Mouse (Mus musculus): ENCODE data around the gene Cpa2. TPM values are rescaled to one million over a fixed set of nuclear protein-coding genes. Genes with fewer than 3 reads are reported as not detected.

Cpa2 gene
- polyA plus RNA-seq, 1 experiment from 2014 or later: 8.7 TPM

GRCm38 (mm10) chr6:30604342-30604867 lies 63.0 kb downstream of the Cpa2 start:
- WGBS: 79% methylated on average over 7 of the region's 7 CpGs
- H3K4me3 ChIP-seq (replicated peaks; ENCODE audit: low read depth, low read length): no peak overlapping the region
- no peak overlapping the region for H3K27ac ChIP-seq (replicated peaks; ENCODE audit: low read depth, low read length)
- no peaks in the 10 kb centered on the region for H3K4me1 ChIP-seq (ENCODE audit: control insufficient read depth, insufficient read depth, low read length)
- no peak overlapping the region for H3K9ac ChIP-seq (replicated peaks; ENCODE audit: low read length)
- H3K4me2 ChIP-seq (ENCODE audit: low read length): no peak overlapping the region
- H3K27me3 ChIP-seq (ENCODE audit: control insufficient read depth, insufficient read depth, low read length): no peaks in the 10 kb centered on the region
- DNase-seq (no peak), ATAC-seq (ENCODE audit: low FRiP score, low TSS enrichment) (no peak)
- H3K9me3 ChIP-seq (ENCODE audit: control insufficient read depth, low read length): no peaks in the 10 kb centered on the region
- no peaks in the 10 kb centered on the region for H3K36me3 ChIP-seq (ENCODE audit: control insufficient read depth, insufficient read depth, low read length)

- no peak for ATAC-seq (ENCODE audit: low FRiP score, low TSS enrichment)
- Histone ChIP-seq H3K4me3 (replicated peaks; ENCODE audit: low read depth, low read length) (no peak overlapping the region), H3K9me3 (ENCODE audit: control insufficient read depth, low read length) (no peaks in the 10 kb centered on the region), H3K4me1 (ENCODE audit: control insufficient read depth, insufficient read depth, low read length) (no peaks in the 10 kb centered on the region), H3K9ac (replicated peaks; ENCODE audit: low read length) (no peak overlapping the region), H3K36me3 (ENCODE audit: control insufficient read depth, insufficient read depth, low read length) (no peaks in the 10 kb centered on the region), H3K27me3 (ENCODE audit: control insufficient read depth, insufficient read depth, low read length) (no peaks in the 10 kb centered on the region), H3K27ac (replicated peaks; ENCODE audit: low read depth, low read length) (no peak overlapping the region), H3K4me2 (ENCODE audit: low read length) (no peak overlapping the region)
- WGBS: 91% methylated on average over 4 of the region's 4 CpGs
- DNase-seq: no peak
These were observed 63.7 kb downstream of the Cpa2 start for GRCm38 (mm10) chr6:30605111-30605510.

GRCm38 (mm10) chr6:30605672-30606071 lies 64.3 kb downstream of the Cpa2 start:
- no peak overlapping the region for H3K4me3 ChIP-seq (replicated peaks; ENCODE audit: low read depth, low read length)
- H3K36me3 ChIP-seq (ENCODE audit: control insufficient read depth, insufficient read depth, low read length): no peaks in the 10 kb centered on the region
- no peaks in the 10 kb centered on the region for H3K4me1 ChIP-seq (ENCODE audit: control insufficient read depth, insufficient read depth, low read length)
- WGBS: 87% methylated on average over 5 of the region's 5 CpGs
- no peaks in the 10 kb centered on the region for H3K27me3 ChIP-seq (ENCODE audit: control insufficient read depth, insufficient read depth, low read length)
- ATAC-seq (ENCODE audit: low FRiP score, low TSS enrichment): no peak
- no peak overlapping the region for H3K9ac ChIP-seq (replicated peaks; ENCODE audit: low read length)
- H3K4me2 ChIP-seq (ENCODE audit: low read length): no peak overlapping the region
- no peak for DNase-seq
- no peaks in the 10 kb centered on the region for H3K9me3 ChIP-seq (ENCODE audit: control insufficient read depth, low read length)
- no peak overlapping the region for H3K27ac ChIP-seq (replicated peaks; ENCODE audit: low read depth, low read length)

- Histone ChIP-seq H3K36me3 (ENCODE audit: control insufficient read depth, insufficient read depth, low read length) (no peaks in the 10 kb centered on the region), H3K4me1 (ENCODE audit: control insufficient read depth, insufficient read depth, low read length) (peaks cover 13% of the 10 kb centered on the region), H3K4me3 (replicated peaks; ENCODE audit: low read depth, low read length) (no peak within 1 kb of the TSS), H3K4me2 (ENCODE audit: low read length) (no peak within 1 kb of the TSS), H3K9me3 (ENCODE audit: control insufficient read depth, low read length) (no peaks in the 10 kb centered on the region), H3K27me3 (ENCODE audit: control insufficient read depth, insufficient read depth, low read length) (no peaks in the 10 kb centered on the region), H3K9ac (replicated peaks; ENCODE audit: low read length) (no peak within 1 kb of the TSS), H3K27ac (replicated peaks; ENCODE audit: low read depth, low read length) (no peak within 1 kb of the TSS)
- ATAC-seq (ENCODE audit: low FRiP score, low TSS enrichment) (no peak), DNase-seq (no peak)
- WGBS: 95% methylated on average over 7 of the region's 7 CpGs
These were observed 69.3 kb downstream of the Cpa2 start, which contains the start of gene Cpa5 for GRCm38 (mm10) chr6:30610710-30611109. Gene Cpa5 (plus strand): TSS chr6:30611010.

- Histone ChIP-seq H3K27ac (replicated peaks; ENCODE audit: low read depth, low read length) (no peak overlapping the region), H3K9me3 (ENCODE audit: control insufficient read depth, low read length) (no peaks in the 10 kb centered on the region), H3K27me3 (ENCODE audit: control insufficient read depth, insufficient read depth, low read length) (no peaks in the 10 kb centered on the region), H3K36me3 (ENCODE audit: control insufficient read depth, insufficient read depth, low read length) (no peaks in the 10 kb centered on the region), H3K4me2 (ENCODE audit: low read length) (no peak overlapping the region), H3K9ac (replicated peaks; ENCODE audit: low read length) (no peak overlapping the region), H3K4me3 (replicated peaks; ENCODE audit: low read depth, low read length) (no peak overlapping the region), H3K4me1 (ENCODE audit: control insufficient read depth, insufficient read depth, low read length) (peaks cover 18% of the 10 kb centered on the region)
- DNase-seq (no peak), ATAC-seq (ENCODE audit: low FRiP score, low TSS enrichment) (no peak)
- 29% methylated on average over 5 of the region's 5 CpGs for WGBS
These were observed 69.8 kb downstream of the Cpa2 start for GRCm38 (mm10) chr6:30611212-30611611.

Other genes with a start within 250 kb of the Cpa2 start
- gene Ube2h, start 237.0 kb upstream of the Cpa2 start, polyA plus RNA-seq (2014; fragmentation: Nextera tagmentation; extraction: Ambion mirVana): 63.1 and 76.5 TPM in 2 replicates
- gene Zc3hc1, start 150.6 kb upstream of the Cpa2 start, polyA plus RNA-seq (2014; fragmentation: Nextera tagmentation; extraction: Ambion mirVana): 67.4 and 71.6 TPM in 2 replicates
- 44.2 and 56.2 TPM in 2 replicates for gene Klhdc10, start 139.7 kb upstream of the Cpa2 start, polyA plus RNA-seq (2014; fragmentation: Nextera tagmentation; extraction: Ambion mirVana)
- 24.8 and 38.2 TPM in 2 replicates for gene Tmem209, start 31.8 kb upstream of the Cpa2 start, polyA plus RNA-seq (2014; fragmentation: Nextera tagmentation; extraction: Ambion mirVana)
- gene Ssmem1, start 31.7 kb upstream of the Cpa2 start, polyA plus RNA-seq (2014; fragmentation: Nextera tagmentation; extraction: Ambion mirVana): 0.38 TPM in 1 of 2 replicates, not detected in the other
- gene Cpa4, start 26.8 kb downstream of the Cpa2 start, polyA plus RNA-seq (2014; fragmentation: Nextera tagmentation; extraction: Ambion mirVana): 0.98 and 1.2 TPM in 2 replicates
- 0.18 TPM in 1 of 2 replicates, not detected in the other for gene Cpa5, start 69.4 kb downstream of the Cpa2 start, polyA plus RNA-seq (2014; fragmentation: Nextera tagmentation; extraction: Ambion mirVana)
- 0.50 and 0.61 TPM in 2 replicates for gene Cpa1, start 97.6 kb downstream of the Cpa2 start, polyA plus RNA-seq (2014; fragmentation: Nextera tagmentation; extraction: Ambion mirVana)
- gene Cep41, start 152.2 kb downstream of the Cpa2 start, polyA plus RNA-seq (2014; fragmentation: Nextera tagmentation; extraction: Ambion mirVana): 13.3 and 14.2 TPM in 2 replicates
- gene Mest, start 182.0 kb downstream of the Cpa2 start, polyA plus RNA-seq (2014; fragmentation: Nextera tagmentation; extraction: Ambion mirVana): 297 and 402 TPM in 2 replicates

All from midbrain, embryonic 14.5 days (tissue).